Mouse (Mus musculus) stomach, postnatal 0 days (tissue): ENCODE data around the gene Rdh19. TPM values are rescaled to one million over a fixed set of nuclear protein-coding genes. Genes with fewer than 3 reads are reported as not detected.

Source experiments
- ATAC-seq: fragments of 200-750 bp; cut with Nextera tagmentation; 2 replicates; pipeline ENCODE4 v1.8.0; 2017; ENCODE audit not compliant: low FRiP score, low TSS enrichment
- DNase-seq: peaks from one replicate; pipeline ENCODE4 v3.0.0-alpha.2; 2016; ENCODE audit warnings: low spot score
- H3K27ac ChIP-seq: fragments of 300-500 bp; sonication (generic); replicated peaks from 2 replicates; pipeline ENCODE4 v1.5.1; 2014; ENCODE audit warnings: mild to moderate bottlenecking, control low read depth
- H3K27me3 ChIP-seq: fragments of 300-500 bp; sonication (generic); 2 replicates; pipeline ENCODE4 v1.6.1; 2014; ENCODE audit warnings: low read length; ENCODE audit not compliant: control insufficient read depth, insufficient read depth
- H3K36me3 ChIP-seq: fragments of 300-500 bp; sonication (generic); 2 replicates; pipeline ENCODE4 v1.6.1; 2014; ENCODE audit warnings: low read length, mixed read lengths; ENCODE audit not compliant: control insufficient read depth, insufficient read depth
- H3K4me1 ChIP-seq: fragments of 300-500 bp; sonication (generic); replicated peaks from 2 replicates; pipeline ENCODE4 v1.6.1; 2014; ENCODE audit warnings: antibody characterized with exemption; ENCODE audit not compliant: control insufficient read depth, insufficient read depth
- H3K4me2 ChIP-seq: fragments of 300-500 bp; sonication (generic); replicated peaks from 2 replicates; pipeline ENCODE4 v1.6.1; 2014; ENCODE audit warnings: low read depth, mild to moderate bottlenecking, control low read depth, moderate library complexity
- H3K4me3 ChIP-seq: fragments of 300-500 bp; sonication (generic); 2 replicates; pipeline ENCODE4 v1.5.1; 2014; ENCODE audit warnings: low read depth, low read length, control low read depth
- H3K9ac ChIP-seq: fragments of 300-500 bp; sonication (generic); 2 replicates; pipeline ENCODE4 v1.6.1; 2014; ENCODE audit warnings: mild to moderate bottlenecking, low read length, control low read depth, mixed read lengths
- H3K9me3 ChIP-seq: fragments of 300-500 bp; sonication (generic); 2 replicates; pipeline ENCODE4 v1.6.1; 2016; ENCODE audit warnings: low read length; ENCODE audit not compliant: control insufficient read depth
- CTCF ChIP-seq: IDR thresholded peaks from 2 replicates; pipeline ENCODE4 v1.5.1; 2016; ENCODE audit warnings: antibody characterized with exemption, low read depth, mild to moderate bottlenecking, moderate library complexity
- EP300 ChIP-seq: optimal IDR thresholded peaks from 2 replicates; pipeline ENCODE3; 2016; ENCODE audit warnings: antibody characterized with exemption
- WGBS: fragments of 180-500 bp; shearing (Covaris S2); extraction: QIAGEN DNeasy Blood & Tissue Kit; methylation state at CpG from one replicate; pipeline ENCODE4 v1.1.7; 2014; 5-methylcytosine and 5-hydroxymethylcytosine counted together
- polyA plus RNA-seq: library from polyadenylated mRNA; unstranded; fragments of >200 nt; fragmentation: Nextera tagmentation; extraction: Ambion mirVana; gene quantifications from 2 replicates; pipeline ENCODE4 v1.2.1, GENCODE M21; 2015

Gene Rdh19
- polyA plus RNA-seq, 1 experiment from 2014 or later, result not detected

DNA sequence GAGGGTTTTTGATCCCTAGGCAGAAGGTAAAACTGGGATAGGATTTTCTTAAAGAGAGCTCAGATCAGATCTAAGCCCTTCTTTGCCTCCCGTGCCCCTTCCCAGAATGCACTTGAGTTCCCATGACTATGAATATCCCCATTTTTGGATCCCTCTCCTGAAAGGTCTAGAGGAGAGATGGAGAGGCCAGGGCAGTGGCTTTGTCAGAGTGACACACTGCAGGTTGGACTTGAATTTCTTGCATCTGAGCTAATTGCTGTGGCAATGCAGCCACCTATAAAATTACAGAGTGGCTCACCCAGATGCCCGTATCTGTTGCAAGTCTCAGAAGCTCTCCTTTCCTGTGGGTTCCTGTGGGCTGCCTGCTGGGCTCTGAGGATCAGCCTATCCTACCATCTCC lies 48.5 kb downstream of the Rdh19 start, which contains the start of gene Sdr9c7:
Sdr9c7 (plus strand) TSS at position 301 of the 400 bp plus-strand sequence.
- ATAC-seq, result no peak
- Histone ChIP-seq H3K9ac (no peak within 1 kb of the TSS), H3K27me3 (no peaks in the 10 kb centered on the region), H3K27ac (peak within 1 kb of the TSS; percentile 13; the same call in 1 of the 2 replicates), H3K4me1 (no peaks in the 10 kb centered on the region; the same call in 1 of the 2 replicates), H3K9me3 (no peaks in the 10 kb centered on the region), H3K4me2 (no peak within 1 kb of the TSS), H3K4me3 (no peak within 1 kb of the TSS), H3K36me3 (no peaks in the 10 kb centered on the region)
- TF ChIP-seq CTCF (no peak), EP300 (no peak)
- no peak for DNase-seq
- 90% methylated on average over 2 of the region's 2 CpGs for WGBS

DNA sequence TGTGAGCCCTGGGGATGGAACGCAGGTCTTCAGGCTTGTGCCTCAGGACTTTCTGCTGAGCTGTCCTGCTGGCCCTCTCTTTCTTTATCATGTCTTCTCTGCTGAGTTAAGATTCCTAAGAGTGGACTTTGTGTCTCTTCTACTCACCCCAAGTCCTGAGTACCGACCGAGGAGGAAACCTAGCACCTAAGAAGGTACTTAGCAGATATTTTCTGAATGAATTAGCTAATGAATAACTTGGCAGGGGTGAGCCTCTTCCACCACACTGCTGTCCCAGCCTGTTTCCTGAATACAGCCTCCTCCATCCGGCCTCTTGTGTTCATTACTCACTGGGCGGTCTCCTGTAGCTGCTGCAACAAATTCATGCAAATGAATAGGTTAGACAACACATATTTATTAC lies 50.1 kb downstream of the Rdh19 start:
- H3K4me3 ChIP-seq, result no peak overlapping the region
- H3K4me2 ChIP-seq, result no peak overlapping the region
- H3K27ac ChIP-seq, result no peak overlapping the region
- H3K4me1 ChIP-seq, result no peaks in the 10 kb centered on the region; the same call in 1 of the 2 replicates
- no peaks in the 10 kb centered on the region for H3K9me3 ChIP-seq
- no peak for TF ChIP-seq EP300
- no peak for TF ChIP-seq CTCF
- no peaks in the 10 kb centered on the region for H3K36me3 ChIP-seq
- DNase-seq, result no peak
- no peak overlapping the region for H3K9ac ChIP-seq
- WGBS, result 50% methylated on average over 5 of the region's 5 CpGs
- ATAC-seq, result no peak; the same call in 1 of the 2 replicates
- no peaks in the 10 kb centered on the region for H3K27me3 ChIP-seq

DNA sequence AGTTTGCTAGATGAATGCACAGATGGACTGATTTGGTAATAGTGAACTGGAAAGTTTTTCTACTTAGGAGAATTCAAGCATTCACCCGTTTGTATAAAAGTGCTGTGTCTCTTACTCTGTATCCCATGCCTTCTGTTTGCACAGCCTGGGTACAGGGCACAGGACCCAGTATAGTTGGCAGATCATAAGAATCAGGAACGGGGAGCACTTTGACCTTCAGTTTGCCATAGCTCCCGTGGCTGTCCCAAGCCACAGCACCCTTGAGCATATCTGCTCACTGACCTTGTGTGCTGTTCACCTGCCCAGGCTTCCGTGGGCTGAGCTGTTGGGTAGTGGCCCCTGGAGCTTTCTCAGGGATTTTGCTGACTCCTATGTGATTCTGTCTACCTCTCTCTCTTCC lies 52.0 kb downstream of the Rdh19 start:
- no peaks in the 10 kb centered on the region for H3K9me3 ChIP-seq
- no peaks in the 10 kb centered on the region; the same call in 1 of the 2 replicates for H3K4me1 ChIP-seq
- H3K27me3 ChIP-seq, result no peaks in the 10 kb centered on the region
- H3K4me2 ChIP-seq, result no peak overlapping the region
- H3K36me3 ChIP-seq, result no peaks in the 10 kb centered on the region
- WGBS, result 61% methylated on average over 4 of the region's 4 CpGs
- H3K27ac ChIP-seq, result no peak overlapping the region
- no peak overlapping the region for H3K4me3 ChIP-seq
- DNase-seq, result no peak
- TF ChIP-seq EP300 (no peak), CTCF (no peak)
- no peak overlapping the region for H3K9ac ChIP-seq
- no peak for ATAC-seq

GRCm38 (mm10) chr10:127903116-127903515 lies 53.4 kb downstream of the Rdh19 start:
- no peak overlapping the region for H3K4me2 ChIP-seq
- ATAC-seq (no peak), DNase-seq (no peak)
- no peak overlapping the region for H3K9ac ChIP-seq
- no peaks in the 10 kb centered on the region for H3K4me1 ChIP-seq
- H3K27ac ChIP-seq, result no peak overlapping the region
- no peaks in the 10 kb centered on the region for H3K9me3 ChIP-seq
- no peaks in the 10 kb centered on the region for H3K36me3 ChIP-seq
- 58% methylated on average over 1 of the region's 1 CpGs for WGBS
- no peaks in the 10 kb centered on the region for H3K27me3 ChIP-seq
- no peak overlapping the region for H3K4me3 ChIP-seq
- no peak for TF ChIP-seq CTCF
- TF ChIP-seq EP300, result no peak

GRCm38 (mm10) chr10:127904718-127905446 lies 55.2 kb downstream of the Rdh19 start:
- DNase-seq (peak; percentile 75), ATAC-seq (peak; percentile 89)
- no peak overlapping the region for H3K4me3 ChIP-seq
- H3K9me3 ChIP-seq, result no peaks in the 10 kb centered on the region
- peak overlapping the region; percentile 78 for H3K27ac ChIP-seq
- no peaks in the 10 kb centered on the region for H3K27me3 ChIP-seq
- 38% methylated on average over 7 of the region's 7 CpGs for WGBS
- H3K4me1 ChIP-seq, result no peaks in the 10 kb centered on the region
- TF ChIP-seq CTCF (no peak), EP300 (no peak)
- no peak overlapping the region for H3K9ac ChIP-seq
- H3K4me2 ChIP-seq, result no peak overlapping the region
- no peaks in the 10 kb centered on the region for H3K36me3 ChIP-seq

DNA sequence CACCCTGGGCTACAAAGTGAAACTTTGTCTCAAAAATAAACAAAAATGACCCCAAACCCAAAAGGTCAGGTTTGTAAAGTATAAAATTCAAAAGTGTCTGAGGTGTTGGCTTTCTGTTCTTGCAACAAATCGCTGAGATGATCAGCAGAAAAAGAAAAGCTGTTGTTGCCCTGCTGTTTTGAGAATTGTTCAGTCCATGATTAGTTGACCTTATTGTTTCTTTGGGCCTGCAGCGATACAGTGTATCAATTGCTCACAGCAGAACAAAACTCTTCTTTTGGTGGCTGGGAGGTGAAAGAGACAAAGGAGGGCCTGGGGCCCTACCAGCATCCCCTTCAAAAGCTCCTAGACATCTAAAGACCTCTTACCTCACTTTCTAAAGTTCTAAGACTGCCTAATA lies 56.4 kb downstream of the Rdh19 start:
- Histone ChIP-seq H3K27me3 (no peaks in the 10 kb centered on the region), H3K27ac (no peak overlapping the region), H3K36me3 (no peaks in the 10 kb centered on the region), H3K4me1 (no peaks in the 10 kb centered on the region), H3K4me3 (no peak overlapping the region), H3K4me2 (no peak overlapping the region), H3K9ac (no peak overlapping the region), H3K9me3 (no peaks in the 10 kb centered on the region)
- WGBS, result 78% methylated on average over 2 of the region's 2 CpGs
- ATAC-seq (no peak), DNase-seq (no peak)
- TF ChIP-seq EP300 (no peak), CTCF (no peak)
